Mouse (Mus musculus) adrenal gland, adult 8-10 months (tissue): ENCODE results near the gene Zfp365. TPM values are rescaled to one million over a fixed set of nuclear protein-coding genes. Genes with fewer than 3 reads are reported as not detected.

Source experiments
- DNase-seq: peaks from one replicate; pipeline ENCODE4 v3.0.0; 2022
- total RNA-seq, 4 experiments: library from RNA; stranded (reverse); gene quantifications; 2 replicates each; pipeline ENCODE4 v1.2.4; 2022

Zfp365 gene
- 1 to 10 TPM; 2.6 to 3.2 (median 3.0) TPM for total RNA-seq

DNA sequence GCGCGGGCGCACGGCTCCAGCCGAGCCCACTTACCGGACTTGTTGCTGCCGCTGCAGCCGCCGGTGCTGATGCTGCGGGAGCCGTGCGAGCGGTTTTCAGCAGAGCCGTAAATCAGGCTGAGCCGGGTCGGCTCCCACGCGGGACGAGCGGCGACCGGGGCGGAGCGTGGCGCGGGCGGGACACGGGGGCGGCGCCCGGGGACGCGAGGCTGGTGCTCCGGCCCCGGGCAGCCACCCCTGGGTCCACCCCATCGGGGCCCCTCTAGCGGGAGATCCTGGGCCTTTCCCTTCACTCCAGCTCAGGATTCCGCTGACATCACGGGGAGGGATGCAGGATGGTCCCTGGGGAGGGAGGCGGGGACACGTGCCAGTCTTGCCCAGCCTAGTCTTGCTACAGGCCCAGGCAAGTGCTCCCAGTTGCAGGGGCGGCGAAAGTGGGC, at the start of gene Zfp365:
Gene Zfp365 (minus strand): TSS at position 326 of the 440 bp plus-strand sequence.
- DNase-seq = peak; percentile 33

DNA sequence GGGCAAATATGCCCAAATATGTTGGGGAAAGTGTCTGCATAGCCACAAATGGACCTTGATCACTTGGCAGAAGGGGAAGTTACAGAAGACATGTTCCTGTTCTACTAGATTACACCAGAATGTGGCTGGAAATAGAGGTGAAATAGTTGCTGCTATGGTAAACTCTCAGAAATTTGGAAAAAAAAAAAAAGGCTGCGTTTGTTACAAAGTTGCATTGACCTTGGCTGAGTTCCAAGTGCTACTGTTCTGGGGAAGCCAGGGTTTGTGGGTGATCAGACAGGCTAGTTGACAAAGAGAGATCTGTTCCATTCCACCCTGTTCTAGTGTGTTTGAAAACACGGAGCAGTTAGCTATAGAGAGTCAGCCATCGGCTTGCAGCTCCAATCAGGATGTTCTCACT, 47.5 kb upstream of the Zfp365 start:
- DNase-seq = no peak

DNA sequence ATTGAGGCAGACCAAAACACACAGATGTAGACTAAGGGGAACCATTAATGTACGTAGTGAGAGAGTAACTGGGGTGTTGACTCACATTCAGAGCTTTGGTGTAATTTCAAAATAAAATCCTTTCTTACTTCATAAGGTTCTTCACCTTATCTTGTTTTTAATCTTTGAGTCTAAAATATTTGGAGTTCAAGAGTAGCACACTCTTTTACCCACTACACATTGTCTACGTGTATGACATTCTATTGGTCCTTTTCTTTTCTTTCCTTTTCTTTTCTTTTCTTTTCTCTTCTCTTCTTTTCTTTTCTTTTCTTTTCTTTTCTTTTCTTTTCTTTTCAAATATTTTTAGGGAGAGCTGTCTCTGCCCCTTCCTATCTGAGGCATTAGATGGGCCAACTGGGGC, 43.5 kb upstream of the Zfp365 start:
- DNase-seq = no peak

DNA sequence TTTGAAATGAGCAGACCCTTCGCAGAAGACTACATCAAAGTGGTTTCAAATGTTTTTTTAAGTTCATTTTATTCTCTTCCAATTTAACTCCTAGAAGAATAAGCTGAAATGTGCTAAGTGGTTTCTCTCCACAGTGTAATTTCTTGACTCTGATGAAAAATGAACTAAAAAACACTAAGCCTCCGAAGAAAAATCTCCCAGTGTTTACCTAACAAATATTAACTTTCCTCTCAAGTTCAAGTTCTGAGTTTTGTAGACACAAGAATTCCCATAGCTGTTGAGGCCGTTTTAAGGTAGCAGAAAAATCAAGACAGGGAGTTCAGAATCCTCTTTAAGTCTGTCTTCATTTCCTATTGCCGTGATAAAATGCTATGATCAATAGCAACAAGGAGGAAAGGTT, 39.2 kb upstream of the Zfp365 start:
- no peak for DNase-seq

DNA sequence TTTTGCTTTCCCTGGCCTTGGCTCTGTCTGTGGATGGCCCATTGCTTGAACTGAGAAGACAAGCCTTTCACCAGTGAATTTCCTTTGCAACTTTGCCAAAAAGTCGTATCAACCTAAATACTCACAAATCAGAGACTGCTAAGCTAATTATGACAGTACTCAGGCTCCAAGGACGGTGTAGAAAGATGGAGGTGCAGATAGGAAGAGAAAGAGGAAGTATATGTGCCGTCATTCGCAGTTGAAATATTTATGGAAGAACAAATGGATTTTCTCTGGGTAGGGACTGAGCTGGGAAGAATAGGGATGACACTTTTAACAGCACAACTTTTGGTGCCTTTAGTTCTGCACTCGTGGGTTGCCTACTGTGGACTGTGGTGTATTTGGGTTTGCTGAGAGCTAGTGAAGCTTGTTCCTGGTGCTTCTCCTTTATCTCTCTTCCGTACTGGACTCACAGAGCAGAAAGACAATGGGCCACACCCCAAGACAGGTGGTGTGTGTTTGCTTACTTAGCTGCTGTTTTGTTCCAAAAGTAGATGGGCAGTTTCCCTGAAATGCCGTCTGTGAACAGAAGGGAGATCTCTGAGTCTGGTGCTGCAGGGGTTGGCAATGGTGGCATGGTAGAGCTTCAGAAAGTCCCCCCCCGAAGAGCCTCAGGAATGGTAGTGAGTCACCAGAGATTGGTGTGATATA, 37.7 kb upstream of the Zfp365 start:
- DNase-seq = no peak

DNA sequence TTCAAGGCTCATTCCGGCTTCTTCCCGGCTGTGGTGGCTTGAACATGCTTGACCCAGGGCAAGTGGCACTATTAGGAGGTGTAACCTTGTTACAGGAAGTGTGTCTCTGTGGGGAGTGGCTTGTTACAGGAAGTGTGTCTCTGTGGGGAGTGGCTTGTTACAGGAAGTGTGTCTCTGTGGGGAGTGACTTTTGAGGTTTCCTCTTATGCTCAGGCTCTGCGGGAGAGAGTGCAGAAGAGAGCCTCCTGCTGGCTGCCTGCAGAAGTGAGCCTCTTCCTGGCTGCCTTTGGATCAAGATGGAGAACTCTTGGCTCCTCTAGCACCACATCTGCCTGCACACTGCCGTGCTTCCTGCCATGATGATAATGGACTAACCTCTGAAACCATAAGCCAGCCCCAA, 31.1 kb upstream of the Zfp365 start:
- DNase-seq = no peak

DNA sequence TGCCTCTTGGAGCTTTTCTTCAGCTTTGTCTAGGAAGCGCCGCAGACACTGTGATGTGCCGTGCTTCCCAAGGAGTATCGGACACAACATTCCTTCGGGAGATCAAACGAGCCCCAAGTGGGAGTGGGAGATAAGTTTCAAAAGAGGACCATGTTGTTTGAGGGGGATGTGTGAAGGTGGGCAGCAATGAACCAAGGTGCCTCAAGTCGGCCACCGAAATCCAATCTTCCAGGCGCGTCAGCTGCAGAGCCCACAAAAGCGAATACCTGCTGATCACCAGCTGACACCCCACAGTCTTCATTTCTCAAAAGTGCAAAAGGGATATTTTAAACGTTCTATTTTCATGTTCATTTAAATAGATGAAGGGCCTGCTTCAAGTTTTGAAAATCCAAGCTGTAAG, 27.1 kb upstream of the Zfp365 start:
- no peak for DNase-seq

DNA sequence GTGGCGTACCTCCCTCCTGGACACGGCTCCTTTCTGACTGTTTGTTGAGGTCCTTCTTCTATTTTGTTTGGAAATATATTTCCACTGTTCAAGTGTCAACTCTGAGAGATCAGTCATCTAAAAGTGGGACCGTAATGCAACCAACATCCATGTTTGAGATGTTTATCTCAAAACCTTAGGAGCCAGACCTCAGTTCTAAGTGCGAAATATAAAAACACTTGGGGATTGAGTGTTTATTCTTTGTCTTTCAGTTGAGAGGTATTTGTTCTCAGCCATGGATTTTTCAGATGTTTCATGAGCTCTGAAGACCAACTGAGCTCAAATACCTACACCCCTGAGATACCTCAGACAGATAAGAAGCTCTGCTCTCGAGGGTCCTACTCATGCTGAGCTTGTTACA, 25.3 kb upstream of the Zfp365 start:
- DNase-seq = no peak

DNA sequence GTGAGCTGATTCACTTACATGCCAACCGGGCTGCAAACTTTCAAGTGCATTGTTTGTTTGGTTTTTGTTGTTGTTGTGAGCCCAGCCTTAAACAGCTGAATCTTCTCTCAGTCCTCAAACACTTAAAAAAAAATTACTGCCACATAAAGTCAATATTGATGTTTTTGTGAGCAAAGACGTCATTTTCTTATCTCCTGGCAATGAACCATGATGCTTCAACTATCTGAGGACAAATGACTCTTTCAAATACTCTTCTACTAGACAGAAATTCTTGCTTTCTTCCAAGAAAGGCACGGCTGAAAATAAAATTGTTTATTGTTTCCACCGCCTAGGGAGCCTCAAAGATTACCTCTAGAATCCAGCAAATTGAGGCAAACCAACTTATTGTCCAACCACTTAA, 24.5 kb upstream of the Zfp365 start:
- DNase-seq = no peak

DNA sequence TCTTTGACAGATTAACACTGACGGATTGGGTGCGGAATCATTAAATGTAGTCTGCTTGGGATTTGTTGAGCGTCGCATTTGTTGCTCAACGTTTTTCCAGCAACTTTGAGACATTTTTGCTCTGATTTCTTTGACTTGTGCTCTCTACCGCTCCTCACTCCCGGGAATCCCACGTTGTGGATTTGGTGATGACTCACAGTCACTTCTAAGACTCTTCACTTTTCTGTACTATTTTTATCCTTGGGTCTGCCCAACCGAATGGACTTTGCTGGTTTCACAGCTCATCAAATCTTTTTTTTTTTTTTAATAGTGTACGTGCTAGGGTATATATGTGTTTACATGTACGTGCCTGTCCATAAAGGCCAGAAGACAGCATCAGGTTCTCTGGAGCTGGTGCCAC, 20.3 kb upstream of the Zfp365 start:
- no peak for DNase-seq

DNA sequence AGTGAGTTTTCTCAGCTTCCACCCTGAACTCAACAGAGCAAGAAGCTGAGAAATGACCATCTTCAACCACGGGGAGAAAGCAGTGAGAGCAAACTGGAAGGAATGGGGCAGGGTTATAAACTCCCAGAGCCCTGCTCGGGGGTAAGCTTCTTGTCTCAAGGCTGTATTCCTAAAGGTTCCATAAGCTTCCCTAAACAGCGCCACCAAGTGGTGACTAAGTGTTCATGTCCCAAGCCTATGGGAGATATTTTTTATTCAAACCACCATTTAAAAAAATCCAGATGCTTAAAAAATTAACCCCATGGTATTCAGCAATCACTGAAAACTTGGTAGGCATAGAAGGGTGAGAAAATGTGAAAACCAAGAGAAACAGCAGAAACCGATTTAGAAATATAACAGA, 18.9 kb upstream of the Zfp365 start:
- no peak for DNase-seq

DNA sequence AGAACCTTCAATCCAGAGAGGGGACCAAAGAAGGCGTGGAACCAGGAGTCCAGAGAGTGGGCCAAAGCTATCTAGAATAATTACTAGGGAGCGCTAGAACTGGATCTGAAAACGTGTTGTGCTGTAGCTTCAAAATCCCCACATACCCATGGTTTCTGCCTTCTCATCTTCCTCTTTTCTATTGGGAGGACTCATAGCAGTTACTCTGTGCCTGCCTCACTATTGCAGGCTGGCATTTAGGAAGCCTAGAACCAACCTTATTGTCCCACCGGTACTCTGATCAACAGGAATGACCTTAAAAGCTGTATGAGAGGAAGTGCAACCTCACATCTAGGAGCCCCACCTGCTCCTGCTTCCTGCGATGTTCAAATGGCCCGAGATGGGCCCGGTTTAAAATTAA, 16.1 kb upstream of the Zfp365 start:
- no peak for DNase-seq

DNA sequence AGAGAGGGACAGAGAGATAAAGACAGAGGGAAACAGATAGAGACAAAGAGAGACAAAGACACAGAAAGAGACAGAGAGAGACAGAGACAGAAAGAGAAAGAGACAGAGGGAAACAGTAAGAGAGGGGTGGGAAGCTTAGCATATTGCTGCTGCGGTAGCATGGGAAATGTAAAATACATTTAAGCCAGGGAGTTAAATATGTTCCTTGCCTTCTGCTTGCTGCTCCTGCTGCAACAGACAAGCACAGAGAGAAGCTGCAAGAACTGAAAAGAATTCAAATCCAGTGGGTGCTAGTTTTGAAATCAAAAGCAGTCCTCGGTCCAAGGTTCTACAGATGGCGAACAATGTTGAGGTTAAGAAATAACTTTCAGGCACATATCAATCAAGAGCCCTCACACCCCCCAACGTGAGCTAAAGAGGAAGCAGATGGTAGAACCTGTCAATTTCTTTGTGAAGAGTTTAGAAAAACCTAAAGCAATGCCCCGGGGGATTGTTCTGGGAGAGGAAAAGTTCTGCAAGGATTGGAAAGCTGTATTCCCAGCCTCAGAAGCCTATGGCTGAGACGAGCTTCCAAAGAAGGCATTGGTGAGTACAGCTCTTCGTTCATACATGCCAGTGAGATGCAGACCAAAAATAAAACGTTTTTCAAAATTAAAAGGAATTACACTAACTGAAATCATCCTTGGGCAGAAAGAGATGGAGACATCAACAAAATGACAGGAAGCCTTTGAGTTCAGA, 15.4 kb upstream of the Zfp365 start:
- DNase-seq = no peak

DNA sequence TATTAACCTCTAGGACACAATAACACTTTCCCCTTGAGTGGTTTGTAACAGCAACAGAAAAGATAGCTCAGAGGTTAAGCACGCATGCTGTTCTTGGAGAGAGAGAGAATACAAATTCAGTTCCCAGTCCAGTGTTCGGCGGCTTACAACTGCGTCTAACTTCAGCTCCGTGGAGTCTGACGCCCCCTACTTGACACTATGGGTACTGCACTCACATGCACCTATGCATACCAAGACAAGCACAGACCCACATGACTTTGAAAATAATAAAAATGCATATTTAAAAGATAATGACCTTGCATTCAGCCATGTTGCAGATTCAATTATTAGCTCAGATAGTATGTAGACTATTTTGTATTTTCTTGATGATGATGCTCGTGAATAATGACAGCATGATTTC, 11.6 kb upstream of the Zfp365 start:
- no peak for DNase-seq

DNA sequence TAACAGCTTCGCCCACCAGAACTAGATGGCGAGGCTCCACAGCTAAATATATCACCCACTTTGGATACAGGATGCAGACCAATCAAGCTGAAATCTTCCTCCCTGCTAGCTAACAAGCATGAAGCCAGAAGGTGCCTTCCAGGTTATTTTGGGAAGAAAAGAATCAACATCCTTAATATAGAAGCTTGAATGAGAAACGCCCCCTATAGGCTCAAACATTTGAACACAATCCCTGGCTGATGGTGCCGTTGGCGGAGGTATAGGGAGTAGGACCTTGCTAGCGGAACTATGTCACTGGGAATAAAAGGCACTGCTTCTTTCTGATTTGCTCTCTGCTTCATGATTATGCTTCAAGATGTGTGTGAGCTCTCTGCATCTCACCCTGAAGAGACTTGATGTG, 9.3 kb upstream of the Zfp365 start:
- no peak for DNase-seq

DNA sequence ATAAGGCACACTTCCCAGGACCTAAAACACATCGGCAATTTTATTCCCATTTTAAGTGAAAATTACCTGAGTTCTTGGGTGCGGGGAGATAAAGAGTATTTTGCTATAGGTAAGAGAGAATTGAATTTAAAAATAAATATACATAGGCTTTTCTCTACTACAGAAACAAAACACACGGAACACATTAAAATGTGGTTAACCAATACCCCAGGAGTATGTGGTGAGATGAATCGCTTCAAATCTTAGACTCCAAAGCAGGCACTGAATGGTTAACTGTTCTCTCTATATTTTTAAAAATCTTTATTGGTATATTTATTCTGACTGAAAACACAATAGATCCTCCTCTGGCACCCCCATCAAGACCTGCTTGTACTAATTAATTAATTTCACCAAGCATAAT, 7.2 kb upstream of the Zfp365 start:
- no peak for DNase-seq

DNA sequence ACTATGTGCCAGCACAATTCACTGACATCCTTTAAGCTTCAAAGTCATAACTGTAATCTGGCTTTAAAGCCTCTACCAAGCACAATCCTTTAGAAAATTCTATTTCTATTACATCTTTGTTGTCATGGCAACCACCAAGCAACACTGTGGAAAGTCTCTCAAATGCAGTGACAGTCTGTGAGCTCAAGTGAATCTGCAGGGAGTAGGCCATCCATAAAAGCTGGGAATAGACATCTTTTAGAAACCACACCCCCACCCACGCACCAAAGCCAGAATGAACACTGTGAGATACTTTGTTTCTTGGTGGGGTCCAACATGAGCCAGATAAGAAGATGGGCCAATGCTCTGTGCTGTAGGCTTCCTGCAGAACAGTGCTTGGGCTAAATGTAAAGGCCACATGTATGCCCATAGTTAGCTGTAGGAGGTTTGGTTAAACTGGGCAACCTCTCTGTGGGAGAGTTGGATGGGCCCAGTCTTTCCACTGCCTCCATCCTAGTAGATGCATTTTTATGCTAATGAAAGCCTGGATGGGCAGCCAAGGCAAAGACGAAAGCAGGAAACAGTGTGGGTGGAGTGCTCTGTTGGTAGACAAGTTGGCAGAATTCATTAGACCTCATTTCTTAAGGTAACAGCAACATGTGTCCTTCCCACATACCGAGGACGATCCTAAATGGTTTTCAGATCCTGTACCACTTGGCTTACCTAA, 5.9 kb upstream of the Zfp365 start:
- DNase-seq = no peak

DNA sequence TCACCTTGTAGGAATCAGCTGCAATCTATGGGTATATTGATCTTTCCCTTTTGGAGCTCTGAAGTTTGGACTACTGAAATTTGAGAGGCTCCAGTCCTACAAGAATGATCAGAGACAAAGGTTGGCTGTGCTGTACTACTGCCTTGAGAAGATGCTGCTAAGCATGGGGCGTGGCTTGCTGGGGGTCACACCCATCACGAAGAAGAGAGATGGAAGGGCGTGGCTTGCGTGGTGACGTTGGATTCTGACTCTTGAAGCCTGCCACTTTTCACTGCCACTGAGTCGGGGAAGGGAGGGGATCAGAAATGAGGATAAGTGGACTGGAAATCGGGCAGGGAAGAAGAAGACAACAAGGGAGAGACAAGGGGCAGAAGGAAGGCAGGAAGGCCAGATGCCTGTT, 4.9 kb upstream of the Zfp365 start:
- no peak for DNase-seq

DNA sequence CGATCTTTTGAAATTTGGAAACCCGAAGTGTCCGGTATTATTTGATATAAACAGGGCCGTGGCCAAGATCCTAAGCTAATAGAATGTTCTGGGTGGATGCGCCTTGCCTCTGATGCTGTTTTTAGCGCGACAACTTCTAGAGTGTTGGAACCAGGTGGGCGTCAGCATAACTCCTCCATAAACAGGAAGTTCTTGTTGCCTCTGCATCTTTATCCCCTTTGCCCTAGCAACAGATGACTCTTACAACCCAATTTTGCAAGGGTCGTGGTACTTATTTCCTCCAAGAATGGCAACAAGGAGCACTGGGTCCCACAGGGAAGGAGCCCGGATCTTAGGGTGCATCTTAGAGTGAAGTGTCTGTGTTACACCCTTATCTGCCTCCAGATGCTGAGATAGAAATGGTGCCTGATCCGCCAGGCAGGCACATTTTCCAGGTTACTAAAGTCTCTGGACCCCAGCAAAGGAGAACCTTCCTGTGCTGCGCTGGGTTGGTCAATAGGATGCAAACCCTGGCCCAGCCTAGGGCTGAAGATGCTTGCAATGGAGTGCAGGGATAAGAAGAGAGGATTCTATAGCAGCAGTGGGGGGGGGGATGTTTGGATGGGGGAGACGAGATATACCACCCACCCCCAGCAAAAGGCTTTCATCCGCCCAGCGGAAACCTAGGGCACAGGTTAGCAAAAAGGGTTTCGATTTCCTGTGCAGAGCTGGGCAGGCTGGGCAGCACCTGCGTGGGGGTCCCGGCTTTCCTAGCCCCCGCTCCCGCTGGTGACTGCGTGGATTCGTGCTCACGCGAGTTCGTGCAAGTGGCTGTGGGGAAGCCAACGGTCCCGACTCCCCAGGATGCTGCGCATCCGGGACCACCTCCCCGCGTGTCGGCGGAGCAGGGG, 770 bp downstream of the Zfp365 start:
- no peak for DNase-seq

DNA sequence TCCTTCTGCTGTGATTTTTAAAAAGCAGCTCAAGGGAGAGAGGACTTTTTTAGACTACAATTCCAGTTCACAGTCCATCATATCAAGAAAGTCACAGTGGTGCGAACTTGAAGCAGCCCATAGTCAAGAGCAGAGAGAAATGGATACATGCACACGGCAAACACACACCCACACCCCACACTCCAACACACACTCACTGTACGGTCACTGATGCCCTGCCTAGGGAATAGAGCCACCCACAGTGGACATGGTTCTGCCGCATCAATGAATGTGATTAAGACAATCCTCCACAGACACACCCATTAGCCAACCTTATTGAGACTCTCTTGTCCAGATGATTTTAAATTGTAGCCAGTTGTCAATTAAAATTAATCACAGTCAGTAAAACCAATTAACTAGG, 4.5 kb downstream of the Zfp365 start:
- no peak for DNase-seq

DNA sequence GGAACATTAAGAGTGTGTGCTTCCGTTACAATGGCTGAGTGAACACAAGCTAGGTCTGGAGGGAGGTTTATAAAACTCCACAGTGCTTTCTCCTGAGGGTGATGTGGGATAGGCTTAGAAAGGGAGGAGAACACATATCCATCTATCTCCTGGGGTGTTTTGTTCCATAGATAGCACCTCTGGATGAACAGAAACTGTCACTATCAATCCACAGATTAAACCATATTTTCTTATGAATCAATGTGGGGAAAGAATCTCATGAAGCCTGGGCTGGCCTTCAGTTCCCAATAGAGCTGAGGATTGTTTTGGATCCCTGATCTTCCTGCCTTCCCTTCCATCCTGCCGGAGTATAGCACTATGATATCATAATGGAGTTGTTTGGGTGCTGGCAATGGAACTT, 5.5 kb downstream of the Zfp365 start:
- DNase-seq = no peak

DNA sequence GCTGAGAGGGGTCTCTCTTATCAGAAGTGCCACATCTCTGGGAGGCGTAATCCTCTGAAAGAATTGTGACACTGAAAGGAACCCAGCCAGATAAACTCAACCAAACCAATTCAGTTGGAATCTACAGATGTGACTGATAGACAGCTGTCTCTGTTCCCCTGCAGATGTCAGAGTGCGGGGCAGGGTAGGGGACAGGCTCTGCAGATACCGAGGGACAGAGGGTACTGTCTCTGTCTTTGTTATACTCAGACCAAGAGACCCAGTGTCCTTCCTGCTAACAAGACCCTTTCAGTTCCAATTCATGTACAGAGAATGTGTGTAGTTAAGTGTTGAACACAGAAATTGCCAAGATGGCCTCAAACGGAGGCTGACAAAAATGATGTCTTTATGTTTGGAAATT, 6.4 kb downstream of the Zfp365 start:
- DNase-seq = no peak

DNA sequence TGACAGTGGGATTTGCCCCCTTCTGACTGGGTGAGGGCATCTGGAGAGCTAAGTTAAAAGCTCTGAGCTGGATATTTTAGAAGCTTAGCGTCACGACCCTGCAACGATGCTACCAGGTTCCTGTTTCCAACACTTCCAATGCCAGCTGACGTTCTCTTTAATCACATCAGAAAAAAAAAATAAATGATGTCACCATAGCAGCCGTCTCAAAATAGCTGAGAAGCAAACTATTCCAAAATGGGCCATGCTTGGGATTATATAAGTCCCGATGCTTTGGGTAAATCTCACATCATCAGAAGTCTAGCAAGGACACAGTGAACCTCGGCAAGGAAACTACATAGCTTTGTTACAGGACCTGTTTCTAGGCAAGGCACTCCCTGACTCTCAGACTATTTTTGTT, 9.1 kb downstream of the Zfp365 start:
- DNase-seq = no peak
